Mouse (Mus musculus): ENCODE measurements around the gene Nap1l5. TPM values are rescaled to one million over a fixed set of nuclear protein-coding genes. Genes with fewer than 3 reads are reported as not detected.
"Not testable (repeated sequence)": the region's sequence is repeated elsewhere in the genome, so short reads cannot be mapped to it uniquely, and the experiment has no call there.

The Nap1l5 gene
- polyA plus RNA-seq, 1 experiment, result 0.28 TPM

- Histone ChIP-seq H3K4me3 (ENCODE audit: control insufficient read depth, low read depth, low read length) (no peak overlapping the region), H3K4me1 (ENCODE audit: control insufficient read depth, insufficient read depth, low read length) (no peaks in the 10 kb centered on the region), H3K27ac (ENCODE audit: control insufficient read depth, insufficient read depth, low read depth, low read length) (no peak overlapping the region), H3K36me3 (ENCODE audit: control insufficient read depth, insufficient read depth, low read length) (no peaks in the 10 kb centered on the region), H3K27me3 (ENCODE audit: control insufficient read depth, insufficient read depth, low read length) (no peaks in the 10 kb centered on the region)
- TF ChIP-seq CTCF (IDR thresholded peaks at IDR 0.05; ENCODE audit: control insufficient read depth, insufficient read depth, insufficient replicate concordance, low read depth, low read length) (no peak), POLR2A (IDR thresholded peaks at IDR 0.05; ENCODE audit: control insufficient read depth, low read depth, low read length) (no peak)
Observed at GRCm38 (mm10) chr6:58889917-58890316, 17.0 kb downstream of the Nap1l5 start.

- Histone ChIP-seq H3K4me1 (ENCODE audit: control insufficient read depth, insufficient read depth, low read length) (peaks cover 2% of the 10 kb centered on the region; the same call in 1 of the 2 replicates), H3K27ac (ENCODE audit: control insufficient read depth, insufficient read depth, low read depth, low read length) (no peak overlapping the region), H3K4me3 (ENCODE audit: control insufficient read depth, low read depth, low read length) (no peak overlapping the region), H3K36me3 (ENCODE audit: control insufficient read depth, insufficient read depth, low read length) (no peaks in the 10 kb centered on the region), H3K27me3 (ENCODE audit: control insufficient read depth, insufficient read depth, low read length) (no peaks in the 10 kb centered on the region)
- TF ChIP-seq CTCF (IDR thresholded peaks at IDR 0.05; ENCODE audit: control insufficient read depth, insufficient read depth, insufficient replicate concordance, low read depth, low read length), result no peak
- no peak for TF ChIP-seq POLR2A (IDR thresholded peaks at IDR 0.05; ENCODE audit: control insufficient read depth, low read depth, low read length)
Observed at GRCm38 (mm10) chr6:58882271-58882670, 24.6 kb downstream of the Nap1l5 start.

- Histone ChIP-seq H3K27ac (ENCODE audit: control insufficient read depth, insufficient read depth, low read depth, low read length) (no peak overlapping the region), H3K4me1 (ENCODE audit: control insufficient read depth, insufficient read depth, low read length) (peaks cover 2% of the 10 kb centered on the region; the same call in 1 of the 2 replicates), H3K4me3 (ENCODE audit: control insufficient read depth, low read depth, low read length) (no peak overlapping the region), H3K36me3 (ENCODE audit: control insufficient read depth, insufficient read depth, low read length) (no peaks in the 10 kb centered on the region), H3K27me3 (ENCODE audit: control insufficient read depth, insufficient read depth, low read length) (no peaks in the 10 kb centered on the region)
- TF ChIP-seq CTCF (IDR thresholded peaks at IDR 0.05; ENCODE audit: control insufficient read depth, insufficient read depth, insufficient replicate concordance, low read depth, low read length) (no peak), POLR2A (IDR thresholded peaks at IDR 0.05; ENCODE audit: control insufficient read depth, low read depth, low read length) (no peak)
Observed at GRCm38 (mm10) chr6:58881363-58881762, 25.5 kb downstream of the Nap1l5 start.

GRCm38 (mm10) chr6:58880861-58881260, 26.0 kb downstream of the Nap1l5 start:
- 0 out of 2 replicates have a peak overlapping the region, but pooled peaks have one; percentile 36 for H3K27ac ChIP-seq (ENCODE audit: control insufficient read depth, insufficient read depth, low read depth, low read length)
- TF ChIP-seq CTCF (IDR thresholded peaks at IDR 0.05; ENCODE audit: control insufficient read depth, insufficient read depth, insufficient replicate concordance, low read depth, low read length), result no peak
- peaks cover 2% of the 10 kb centered on the region; the same call in 1 of the 2 replicates for H3K4me1 ChIP-seq (ENCODE audit: control insufficient read depth, insufficient read depth, low read length)
- no peaks in the 10 kb centered on the region for H3K36me3 ChIP-seq (ENCODE audit: control insufficient read depth, insufficient read depth, low read length)
- peak overlapping the region; percentile 66 for H3K4me3 ChIP-seq (ENCODE audit: control insufficient read depth, low read depth, low read length)
- H3K27me3 ChIP-seq (ENCODE audit: control insufficient read depth, insufficient read depth, low read length), result no peaks in the 10 kb centered on the region

GRCm38 (mm10) chr6:58879987-58880386, 26.9 kb downstream of the Nap1l5 start:
- Histone ChIP-seq H3K36me3 (ENCODE audit: control insufficient read depth, insufficient read depth, low read length) (no peaks in the 10 kb centered on the region), H3K27ac (ENCODE audit: control insufficient read depth, insufficient read depth, low read depth, low read length) (no peak overlapping the region), H3K4me3 (ENCODE audit: control insufficient read depth, low read depth, low read length) (no peak overlapping the region; the same call in 1 of the 2 replicates), H3K27me3 (ENCODE audit: control insufficient read depth, insufficient read depth, low read length) (no peaks in the 10 kb centered on the region), H3K4me1 (ENCODE audit: control insufficient read depth, insufficient read depth, low read length) (peaks cover 2% of the 10 kb centered on the region; the same call in 1 of the 2 replicates)
- no peak for TF ChIP-seq CTCF (IDR thresholded peaks at IDR 0.05; ENCODE audit: control insufficient read depth, insufficient read depth, insufficient replicate concordance, low read depth, low read length)
- no peak for TF ChIP-seq POLR2A (IDR thresholded peaks at IDR 0.05; ENCODE audit: control insufficient read depth, low read depth, low read length)

GRCm38 (mm10) chr6:58879572-58879971, 27.3 kb downstream of the Nap1l5 start:
- no peaks in the 10 kb centered on the region for H3K27me3 ChIP-seq (ENCODE audit: control insufficient read depth, insufficient read depth, low read length)

GRCm38 (mm10) chr6:58867858-58868257, 39.0 kb downstream of the Nap1l5 start:
- not testable (repeated sequence) for H3K36me3 ChIP-seq (ENCODE audit: control insufficient read depth, insufficient read depth, low read length); H3K4me1 ChIP-seq (ENCODE audit: control insufficient read depth, insufficient read depth, low read length); H3K4me3 ChIP-seq (ENCODE audit: control insufficient read depth, low read depth, low read length); H3K27me3 ChIP-seq (ENCODE audit: control insufficient read depth, insufficient read depth, low read length); H3K27ac ChIP-seq (ENCODE audit: control insufficient read depth, insufficient read depth, low read depth, low read length)

More at GRCm38 (mm10) chr6:58879572-58879971, 27.3 kb downstream of the Nap1l5 start:
- no peak for TF ChIP-seq POLR2A (IDR thresholded peaks at IDR 0.05; ENCODE audit: control insufficient read depth, low read depth, low read length)
- TF ChIP-seq CTCF (IDR thresholded peaks at IDR 0.05; ENCODE audit: control insufficient read depth, insufficient read depth, insufficient replicate concordance, low read depth, low read length), result no peak
- no peaks in the 10 kb centered on the region for H3K36me3 ChIP-seq (ENCODE audit: control insufficient read depth, insufficient read depth, low read length)
- no peak overlapping the region for H3K4me3 ChIP-seq (ENCODE audit: control insufficient read depth, low read depth, low read length)
- H3K27ac ChIP-seq (ENCODE audit: control insufficient read depth, insufficient read depth, low read depth, low read length), result no peak overlapping the region
- H3K4me1 ChIP-seq (ENCODE audit: control insufficient read depth, insufficient read depth, low read length), result peaks cover 2% of the 10 kb centered on the region; the same call in 1 of the 2 replicates

- no peaks in the 10 kb centered on the region for H3K36me3 ChIP-seq (ENCODE audit: control insufficient read depth, insufficient read depth, low read length)
- no peaks in the 10 kb centered on the region for H3K4me1 ChIP-seq (ENCODE audit: control insufficient read depth, insufficient read depth, low read length)
- no peaks in the 10 kb centered on the region for H3K27me3 ChIP-seq (ENCODE audit: control insufficient read depth, insufficient read depth, low read length)
- no peak overlapping the region for H3K4me3 ChIP-seq (ENCODE audit: control insufficient read depth, low read depth, low read length)
- no peak for TF ChIP-seq POLR2A (IDR thresholded peaks at IDR 0.05; ENCODE audit: control insufficient read depth, low read depth, low read length)
- H3K27ac ChIP-seq (ENCODE audit: control insufficient read depth, insufficient read depth, low read depth, low read length), result no peak overlapping the region
Observed at GRCm38 (mm10) chr6:58863631-58864235, 43.1 kb downstream of the Nap1l5 start.

Data from testis, adult 2 months (tissue).